Mouse (Mus musculus): ENCODE results near the gene Gm10775. TPM values are rescaled to one million over a fixed set of nuclear protein-coding genes. Genes with fewer than 3 reads are reported as not detected.

The Gm10775 gene
- under 1 TPM in 1 of 2 experiments, not detected in 1; 0.32 TPM for polyA plus RNA-seq (2017; shearing (Covaris generic))

DNA sequence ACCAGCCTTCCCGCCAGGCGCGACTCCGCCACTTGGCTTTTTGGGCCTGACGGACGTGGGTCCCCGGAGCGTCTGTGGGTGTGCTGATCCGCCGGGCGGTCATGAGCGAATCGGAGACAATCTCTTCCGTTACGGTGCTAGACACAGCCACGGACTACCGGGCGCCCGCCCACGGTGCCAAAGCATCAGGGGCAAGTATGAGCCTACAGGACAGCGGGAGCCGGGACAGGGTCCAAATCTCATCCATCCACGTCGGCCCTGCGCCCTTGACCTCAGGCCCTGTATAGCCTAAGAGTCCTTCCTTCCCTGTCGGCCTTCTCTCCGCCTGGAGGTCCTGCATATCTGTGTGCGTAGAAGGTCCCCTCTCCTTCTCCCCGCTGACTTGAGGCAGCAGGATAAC, at the start of gene Gm10775:
TSS of gene Gm10775 (plus strand) at position 301 of the 400 bp plus-strand sequence.

DNA sequence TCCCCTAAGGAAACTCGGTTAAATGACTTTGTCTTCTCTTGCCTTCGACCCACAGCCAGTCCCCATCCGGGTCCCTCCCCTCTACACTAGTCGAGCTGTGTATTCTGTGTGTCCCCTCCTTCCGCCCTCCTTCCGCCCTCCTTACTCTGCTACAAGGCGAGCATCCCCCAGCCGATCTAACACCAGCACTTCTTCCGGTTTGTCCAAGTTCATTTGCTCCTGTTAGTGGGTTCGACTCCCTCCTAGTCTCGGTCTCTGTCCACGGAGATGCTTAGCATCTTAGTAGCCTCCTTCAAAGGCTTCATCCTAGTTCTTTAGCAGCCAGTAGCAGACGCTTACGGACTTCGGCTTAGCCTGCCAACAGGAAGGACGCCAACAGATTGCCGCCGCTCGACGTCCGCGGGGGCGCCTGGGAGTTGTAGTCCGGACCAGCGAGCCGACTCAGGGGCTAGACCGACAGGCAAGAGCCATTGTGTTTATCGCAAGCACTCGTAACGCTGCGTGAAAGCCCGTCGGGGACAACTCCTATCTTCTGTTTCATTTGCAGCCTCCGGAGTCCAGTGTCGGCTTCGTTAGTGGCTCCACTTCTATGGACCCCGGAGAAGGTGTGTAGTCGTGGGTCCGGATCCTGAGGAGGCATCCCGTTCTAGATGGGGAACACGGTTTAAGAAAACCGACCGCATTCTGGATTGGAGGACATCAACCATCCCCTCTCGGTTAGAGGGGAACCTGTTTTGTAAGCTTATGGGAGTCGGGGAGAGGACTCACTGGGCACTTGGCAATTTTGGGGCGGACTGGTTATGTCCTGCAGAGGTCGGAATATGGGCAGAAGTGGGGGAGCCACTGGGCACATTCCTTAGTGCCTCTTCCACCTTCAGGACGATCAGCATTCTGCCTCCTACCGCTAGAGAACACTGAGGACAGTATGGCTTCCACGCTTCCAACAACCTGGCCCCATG, 19.3 kb downstream of the Gm10775 start, which contains the start of gene Zfp369:
TSS of gene Zfp369 (plus strand) at position 432 of the 959 bp plus-strand sequence.

Other genes starting within 250 kb of the Gm10775 start
- gene Spata31d1c, start 226.5 kb upstream of the Gm10775 start, polyA plus RNA-seq (2017; shearing (Covaris generic)): not detected
- gene Prss47, start 206.8 kb upstream of the Gm10775 start, polyA plus RNA-seq (2017; shearing (Covaris generic)): not detected
- 10 to 100 TPM; 61.9 to 82.8 TPM for gene Mfsd14b, start 146.6 kb upstream of the Gm10775 start, polyA plus RNA-seq (2017; shearing (Covaris generic))
- not detected for gene Olfr465-ps1, start 121.5 kb upstream of the Gm10775 start, polyA plus RNA-seq (2017; shearing (Covaris generic))
- 1 to 10 TPM in 1 of 2 experiments, under 1 TPM in 1; 0.34 to 1.6 TPM for gene Olfr466, start 109.3 kb upstream of the Gm10775 start, polyA plus RNA-seq (2017; shearing (Covaris generic))
- gene Nlrp4f, start 53.6 kb upstream of the Gm10775 start, polyA plus RNA-seq (2017; shearing (Covaris generic)): not detected
- gene Zfp369, start 19.3 kb downstream of the Gm10775 start, polyA plus RNA-seq (2017; shearing (Covaris generic)): 10 to 100 TPM; 14.1 to 14.9 TPM